Mouse (Mus musculus) yolk sac, embryonic 10.5 days (tissue): ENCODE measurements at regions not wholly inside any gene's neighbourhood (a gene's known extent, or its start where the extent isn't known, plus 50 kb on each side); places are given as distances from the start of the nearest gene placed in this dataset.

Experiments
- DNase-seq: peaks from one replicate; pipeline ENCODE4 v3.0.0-alpha.2; 2017; ENCODE audit warnings: low spot score

- DNase-seq: no peak
Observed at GRCm38 (mm10) chr12:54382965-54383364, 179.3 kb upstream of the Egln3 start.

- DNase-seq: no peak
Observed at GRCm38 (mm10) chr12:54382061-54382460, 178.4 kb upstream of the Egln3 start.

- no peak for DNase-seq
Observed at GRCm38 (mm10) chr12:54380322-54380721, 176.7 kb upstream of the Egln3 start.

GRCm38 (mm10) chr12:54378576-54378975, 174.9 kb upstream of the Egln3 start:
- DNase-seq: no peak

GRCm38 (mm10) chr12:54374060-54374459, 170.4 kb upstream of the Egln3 start:
- no peak for DNase-seq

GRCm38 (mm10) chr12:54369217-54369616, 165.6 kb upstream of the Egln3 start:
- no peak for DNase-seq

- no peak for DNase-seq
Observed at GRCm38 (mm10) chr12:54364381-54365095, 160.9 kb upstream of the Egln3 start.

- DNase-seq: peak; percentile 19
Observed at GRCm38 (mm10) chr12:54361762-54362161, 158.1 kb upstream of the Egln3 start.

- DNase-seq: no peak
Observed at GRCm38 (mm10) chr12:54354187-54354586, 150.5 kb upstream of the Egln3 start.

- no peak for DNase-seq
Observed at GRCm38 (mm10) chr12:54353694-54354093, 150.0 kb upstream of the Egln3 start.

GRCm38 (mm10) chr12:54352963-54353606, 149.4 kb upstream of the Egln3 start:
- DNase-seq: peak; percentile 15

- no peak for DNase-seq
Observed at GRCm38 (mm10) chr12:54350293-54350692, 146.6 kb upstream of the Egln3 start.

- no peak for DNase-seq
Observed at GRCm38 (mm10) chr12:54349403-54349802, 145.7 kb upstream of the Egln3 start.

GRCm38 (mm10) chr12:54343493-54343892, 139.8 kb upstream of the Egln3 start:
- no peak for DNase-seq

- DNase-seq: no peak
Observed at GRCm38 (mm10) chr12:54335509-54335908, 131.8 kb upstream of the Egln3 start.

- DNase-seq: no peak
Observed at GRCm38 (mm10) chr12:54334491-54335132, 131.0 kb upstream of the Egln3 start.

- DNase-seq: no peak
Observed at GRCm38 (mm10) chr12:54333632-54334321, 130.1 kb upstream of the Egln3 start.

- no peak for DNase-seq
Observed at GRCm38 (mm10) chr12:54327483-54327882, 123.8 kb upstream of the Egln3 start.

- DNase-seq: no peak
Observed at GRCm38 (mm10) chr12:54326571-54326970, 122.9 kb upstream of the Egln3 start.

- no peak for DNase-seq
Observed at GRCm38 (mm10) chr12:54320533-54320932, 116.9 kb upstream of the Egln3 start.

- peak; percentile 11 for DNase-seq
Observed at GRCm38 (mm10) chr12:54316980-54317471, 113.4 kb upstream of the Egln3 start.

GRCm38 (mm10) chr12:54316066-54316567, 112.5 kb upstream of the Egln3 start:
- no peak for DNase-seq
